Mouse (Mus musculus): ENCODE results near the gene Akap6. TPM values are rescaled to one million over a fixed set of nuclear protein-coding genes. Genes with fewer than 3 reads are reported as not detected.

Gene Akap6
- polyA plus RNA-seq, 1 experiment from 2014 or later, result 7.9 TPM

DNA sequence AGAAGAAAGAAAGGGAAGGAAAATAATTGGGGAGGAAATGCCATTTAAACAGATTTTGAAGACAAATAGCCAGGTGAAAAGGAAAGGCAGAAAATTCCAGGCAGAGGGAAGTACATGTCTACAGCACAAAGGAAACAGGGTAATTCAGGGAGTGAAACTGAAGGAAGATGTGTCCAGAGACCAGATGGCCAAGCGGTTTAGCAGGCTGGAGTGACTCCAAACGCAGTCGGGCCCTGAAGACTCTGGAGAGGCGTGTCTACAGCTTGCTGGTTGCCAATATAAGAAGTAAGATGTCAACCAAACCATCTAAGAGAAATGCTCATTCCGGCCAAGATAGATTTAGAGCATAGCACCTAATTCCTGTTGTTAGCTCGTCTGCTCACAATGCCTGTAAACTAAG, 292.6 kb downstream of the Akap6 start:
- H3K27ac ChIP-seq (replicated peaks; ENCODE audit: low read depth, low read length), result no peak overlapping the region
- ATAC-seq (ENCODE audit: low read depth), result no peak
- H3K36me3 ChIP-seq (ENCODE audit: control insufficient read depth, insufficient read depth, low read length), result no peaks in the 10 kb centered on the region
- WGBS, result 72% methylated on average over 6 of the region's 6 CpGs
- no peak overlapping the region for H3K9ac ChIP-seq (ENCODE audit: low read depth, low read length)
- no peak overlapping the region for H3K4me3 ChIP-seq (ENCODE audit: low read depth, low read length)
- H3K27me3 ChIP-seq (replicated peaks; ENCODE audit: control insufficient read depth, insufficient read depth, low read length), result no peaks in the 10 kb centered on the region; the same call in 1 of the 2 replicates
- no peaks in the 10 kb centered on the region for H3K9me3 ChIP-seq (ENCODE audit: control insufficient read depth, low read length)
- H3K4me2 ChIP-seq (ENCODE audit: low read depth, low read length), result no peak overlapping the region
- DNase-seq (ENCODE audit: low spot score), result no peak
- H3K4me1 ChIP-seq (ENCODE audit: control insufficient read depth, insufficient read depth, low read length), result no peaks in the 10 kb centered on the region

DNA sequence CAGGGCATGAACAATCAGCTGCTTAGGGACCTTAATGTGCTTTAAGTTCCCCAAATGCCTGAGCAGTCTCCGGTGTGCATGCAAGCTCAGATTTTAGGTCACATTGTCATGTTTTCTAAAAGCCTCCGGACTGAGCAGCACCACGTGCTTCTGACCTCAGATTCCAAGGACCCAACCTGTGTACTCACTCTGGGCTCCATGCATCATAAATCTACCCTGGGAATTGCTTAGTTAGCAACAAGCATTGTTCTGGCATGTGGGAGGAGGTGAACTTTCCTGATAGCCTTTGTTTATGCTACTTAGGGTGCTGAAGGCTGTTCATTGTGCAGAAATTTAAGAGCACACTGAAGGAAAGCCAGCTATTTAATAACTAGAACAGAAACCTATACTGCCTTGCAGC, 313.2 kb downstream of the Akap6 start:
- Histone ChIP-seq H3K4me2 (ENCODE audit: low read depth, low read length) (no peak overlapping the region), H3K27me3 (replicated peaks; ENCODE audit: control insufficient read depth, insufficient read depth, low read length) (no peaks in the 10 kb centered on the region), H3K9ac (ENCODE audit: low read depth, low read length) (no peak overlapping the region), H3K36me3 (ENCODE audit: control insufficient read depth, insufficient read depth, low read length) (no peaks in the 10 kb centered on the region), H3K9me3 (ENCODE audit: control insufficient read depth, low read length) (no peaks in the 10 kb centered on the region), H3K27ac (replicated peaks; ENCODE audit: low read depth, low read length) (no peak overlapping the region), H3K4me1 (ENCODE audit: control insufficient read depth, insufficient read depth, low read length) (no peaks in the 10 kb centered on the region), H3K4me3 (ENCODE audit: low read depth, low read length) (no peak overlapping the region)
- DNase-seq (ENCODE audit: low spot score) (peak; percentile 23), ATAC-seq (ENCODE audit: low read depth) (peak; percentile 47; the same call in 1 of the 2 replicates)
- WGBS, result 11% methylated on average over 3 of the region's 3 CpGs

DNA sequence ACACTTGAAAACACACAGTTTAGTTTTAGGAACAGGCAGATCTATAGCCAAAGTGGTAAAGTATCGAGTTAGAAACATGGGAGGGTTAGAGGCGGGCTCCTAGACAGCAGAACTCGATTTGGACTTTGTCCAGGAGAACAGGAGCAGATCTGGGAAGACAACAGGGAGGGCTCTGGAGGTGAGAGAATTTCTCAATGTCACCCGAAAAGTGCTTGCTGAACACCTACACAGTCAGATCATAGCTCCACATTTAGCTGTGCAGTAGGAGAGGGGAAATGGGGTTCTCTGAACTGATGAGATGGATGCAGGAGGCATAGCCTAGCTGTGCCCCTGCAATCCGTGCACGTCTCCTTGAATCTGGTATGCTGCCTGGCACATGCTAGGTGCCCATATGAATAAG, 315.4 kb downstream of the Akap6 start:
- DNase-seq (ENCODE audit: low spot score), result no peak
- Histone ChIP-seq H3K9ac (ENCODE audit: low read depth, low read length) (no peak overlapping the region), H3K36me3 (ENCODE audit: control insufficient read depth, insufficient read depth, low read length) (no peaks in the 10 kb centered on the region), H3K27me3 (replicated peaks; ENCODE audit: control insufficient read depth, insufficient read depth, low read length) (no peaks in the 10 kb centered on the region), H3K4me2 (ENCODE audit: low read depth, low read length) (no peak overlapping the region), H3K4me3 (ENCODE audit: low read depth, low read length) (no peak overlapping the region), H3K9me3 (ENCODE audit: control insufficient read depth, low read length) (no peaks in the 10 kb centered on the region), H3K27ac (replicated peaks; ENCODE audit: low read depth, low read length) (no peak overlapping the region), H3K4me1 (ENCODE audit: control insufficient read depth, insufficient read depth, low read length) (no peaks in the 10 kb centered on the region)
- no peak for ATAC-seq (ENCODE audit: low read depth)
- 82% methylated on average over 6 of the region's 6 CpGs for whole genome bisulfite sequencing

GRCm38 (mm10) chr12:53024575-53025246, 325.5 kb downstream of the Akap6 start:
- ATAC-seq (ENCODE audit: low read depth) (no peak), DNase-seq (ENCODE audit: low spot score) (no peak)
- no peaks in the 10 kb centered on the region for H3K4me1 ChIP-seq (ENCODE audit: control insufficient read depth, insufficient read depth, low read length)
- 63% methylated on average over 9 of the region's 9 CpGs for WGBS
- H3K27me3 ChIP-seq (replicated peaks; ENCODE audit: control insufficient read depth, insufficient read depth, low read length), result no peaks in the 10 kb centered on the region
- no peaks in the 10 kb centered on the region for H3K36me3 ChIP-seq (ENCODE audit: control insufficient read depth, insufficient read depth, low read length)
- no peaks in the 10 kb centered on the region for H3K9me3 ChIP-seq (ENCODE audit: control insufficient read depth, low read length)
- no peak overlapping the region for H3K27ac ChIP-seq (replicated peaks; ENCODE audit: low read depth, low read length)
- no peak overlapping the region for H3K4me2 ChIP-seq (ENCODE audit: low read depth, low read length)
- no peak overlapping the region for H3K4me3 ChIP-seq (ENCODE audit: low read depth, low read length)
- no peak overlapping the region for H3K9ac ChIP-seq (ENCODE audit: low read depth, low read length)

- ATAC-seq (ENCODE audit: low read depth), result no peak
- Histone ChIP-seq H3K36me3 (ENCODE audit: control insufficient read depth, insufficient read depth, low read length) (no peaks in the 10 kb centered on the region), H3K9me3 (ENCODE audit: control insufficient read depth, low read length) (no peaks in the 10 kb centered on the region), H3K27me3 (replicated peaks; ENCODE audit: control insufficient read depth, insufficient read depth, low read length) (no peaks in the 10 kb centered on the region), H3K4me2 (ENCODE audit: low read depth, low read length) (no peak overlapping the region), H3K4me1 (ENCODE audit: control insufficient read depth, insufficient read depth, low read length) (no peaks in the 10 kb centered on the region), H3K4me3 (ENCODE audit: low read depth, low read length) (no peak overlapping the region), H3K27ac (replicated peaks; ENCODE audit: low read depth, low read length) (no peak overlapping the region), H3K9ac (ENCODE audit: low read depth, low read length) (no peak overlapping the region)
- no peak for DNase-seq (ENCODE audit: low spot score)
- WGBS, result 71% methylated on average over 4 of the region's 4 CpGs
These were observed 328.1 kb downstream of the Akap6 start for GRCm38 (mm10) chr12:53027308-53027707.

DNA sequence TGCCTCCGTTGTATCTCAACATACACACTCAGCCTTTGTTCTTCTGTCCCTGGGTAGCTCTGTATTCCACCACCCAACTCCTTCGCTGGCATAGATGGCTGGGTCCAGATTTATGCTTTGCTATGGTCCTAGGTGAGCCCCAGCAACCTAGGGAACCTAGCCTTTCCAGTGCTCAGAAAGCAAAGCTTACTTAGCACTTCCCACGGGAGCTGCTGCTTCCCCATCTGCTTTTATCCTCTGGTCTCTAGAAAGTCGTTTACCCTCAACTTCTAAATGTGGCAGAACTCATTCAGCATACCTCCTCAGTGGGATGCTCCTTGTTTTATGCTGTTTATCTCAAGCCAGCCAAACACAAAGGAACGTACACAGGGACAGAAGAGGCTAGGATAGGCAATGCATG, 329.7 kb downstream of the Akap6 start:
- no peak overlapping the region for H3K4me2 ChIP-seq (ENCODE audit: low read depth, low read length)
- no peak overlapping the region for H3K4me3 ChIP-seq (ENCODE audit: low read depth, low read length)
- no peak overlapping the region for H3K9ac ChIP-seq (ENCODE audit: low read depth, low read length)
- DNase-seq (ENCODE audit: low spot score), result no peak
- H3K27ac ChIP-seq (replicated peaks; ENCODE audit: low read depth, low read length), result no peak overlapping the region
- no peaks in the 10 kb centered on the region for H3K36me3 ChIP-seq (ENCODE audit: control insufficient read depth, insufficient read depth, low read length)
- peaks cover 13% of the 10 kb centered on the region for H3K4me1 ChIP-seq (ENCODE audit: control insufficient read depth, insufficient read depth, low read length)
- H3K27me3 ChIP-seq (replicated peaks; ENCODE audit: control insufficient read depth, insufficient read depth, low read length), result no peaks in the 10 kb centered on the region
- no peak for ATAC-seq (ENCODE audit: low read depth)
- WGBS, result 57% methylated on average over 5 of the region's 5 CpGs
- no peaks in the 10 kb centered on the region for H3K9me3 ChIP-seq (ENCODE audit: control insufficient read depth, low read length)

DNA sequence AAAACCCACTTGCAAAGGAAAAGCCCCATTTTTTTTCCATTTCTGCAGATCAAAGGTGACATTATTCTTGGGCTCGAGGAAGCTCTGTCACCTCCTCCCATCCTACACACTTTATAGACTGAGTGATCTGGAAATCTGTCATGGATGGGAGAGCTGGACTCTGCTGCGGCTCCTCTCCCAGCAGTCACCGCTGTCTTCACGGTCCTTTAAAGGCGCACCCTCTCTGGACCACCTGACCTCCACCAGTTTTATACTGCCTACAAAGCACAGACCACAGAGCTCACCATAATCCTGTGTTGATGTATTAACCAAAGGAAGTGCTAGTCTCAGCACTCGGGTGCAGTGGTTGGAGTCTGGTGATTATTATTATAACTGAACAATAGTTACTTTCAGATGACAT, 330.7 kb downstream of the Akap6 start:
- Histone ChIP-seq H3K4me2 (ENCODE audit: low read depth, low read length) (no peak overlapping the region), H3K9ac (ENCODE audit: low read depth, low read length) (no peak overlapping the region), H3K36me3 (ENCODE audit: control insufficient read depth, insufficient read depth, low read length) (no peaks in the 10 kb centered on the region), H3K27ac (replicated peaks; ENCODE audit: low read depth, low read length) (no peak overlapping the region), H3K4me3 (ENCODE audit: low read depth, low read length) (no peak overlapping the region), H3K4me1 (ENCODE audit: control insufficient read depth, insufficient read depth, low read length) (peaks cover 16% of the 10 kb centered on the region), H3K9me3 (ENCODE audit: control insufficient read depth, low read length) (no peaks in the 10 kb centered on the region), H3K27me3 (replicated peaks; ENCODE audit: control insufficient read depth, insufficient read depth, low read length) (no peaks in the 10 kb centered on the region)
- DNase-seq (ENCODE audit: low spot score), result no peak
- 68% methylated on average over 6 of the region's 6 CpGs for WGBS
- no peak for ATAC-seq (ENCODE audit: low read depth)

- H3K4me3 ChIP-seq (ENCODE audit: low read depth, low read length), result no peak overlapping the region
- ATAC-seq (ENCODE audit: low read depth) (0 out of 2 replicates have a peak, but pooled peaks have one; percentile 60), DNase-seq (ENCODE audit: low spot score) (peak; percentile 40)
- H3K9ac ChIP-seq (ENCODE audit: low read depth, low read length), result peak overlapping the region; percentile 31; the same call in 1 of the 2 replicates
- 18% methylated on average over 7 of the region's 7 CpGs for WGBS
- no peaks in the 10 kb centered on the region for H3K27me3 ChIP-seq (replicated peaks; ENCODE audit: control insufficient read depth, insufficient read depth, low read length)
- peak overlapping the region; percentile 47 for H3K4me2 ChIP-seq (ENCODE audit: low read depth, low read length)
- no peaks in the 10 kb centered on the region for H3K36me3 ChIP-seq (ENCODE audit: control insufficient read depth, insufficient read depth, low read length)
- H3K9me3 ChIP-seq (ENCODE audit: control insufficient read depth, low read length), result no peaks in the 10 kb centered on the region
- peaks cover 16% of the 10 kb centered on the region for H3K4me1 ChIP-seq (ENCODE audit: control insufficient read depth, insufficient read depth, low read length)
- H3K27ac ChIP-seq (replicated peaks; ENCODE audit: low read depth, low read length), result peak overlapping the region; percentile 85
These were observed 333.6 kb downstream of the Akap6 start for GRCm38 (mm10) chr12:53032762-53033161.

GRCm38 (mm10) chr12:53033404-53033913, 334.3 kb downstream of the Akap6 start:
- no peaks in the 10 kb centered on the region for H3K27me3 ChIP-seq (replicated peaks; ENCODE audit: control insufficient read depth, insufficient read depth, low read length)
- peak overlapping the region; percentile 23 for H3K4me3 ChIP-seq (ENCODE audit: low read depth, low read length)
- H3K27ac ChIP-seq (replicated peaks; ENCODE audit: low read depth, low read length), result peak overlapping the region; percentile 85
- DNase-seq (ENCODE audit: low spot score) (peak; percentile 89), ATAC-seq (ENCODE audit: low read depth) (peak; percentile 78; the same call in 1 of the 2 replicates)
- H3K9me3 ChIP-seq (ENCODE audit: control insufficient read depth, low read length), result no peaks in the 10 kb centered on the region
- H3K4me2 ChIP-seq (ENCODE audit: low read depth, low read length), result peak overlapping the region; percentile 47
- H3K4me1 ChIP-seq (ENCODE audit: control insufficient read depth, insufficient read depth, low read length), result peaks cover 16% of the 10 kb centered on the region
- no peaks in the 10 kb centered on the region for H3K36me3 ChIP-seq (ENCODE audit: control insufficient read depth, insufficient read depth, low read length)
- H3K9ac ChIP-seq (ENCODE audit: low read depth, low read length), result peak overlapping the region; percentile 31
- WGBS, result 20% methylated on average over 14 of the region's 14 CpGs

Data from embryonic facial prominence, embryonic 14.5 days (tissue).